Mouse (Mus musculus) frontal cortex, postnatal 10 days (tissue): ENCODE data around the gene Gpr83.
"Not testable (repeated sequence)": the region's sequence is repeated elsewhere in the genome, so short reads cannot be mapped to it uniquely, and the experiment has no call there.

Experiments used
- DNase-seq, 2 experiments: peaks; one replicate each; pipeline ENCODE4 v3.0.0; 2022; ENCODE audit warnings: low spot score in 2 of 2, mixed read lengths in 1 of 2

The Gpr83 gene

GRCm38 (mm10) chr9:14868326-14868725 is 8.3 kb downstream of the Gpr83 start:
- no peak for DNase-seq

GRCm38 (mm10) chr9:14870377-14870776 is 10.4 kb downstream of the Gpr83 start:
- no peak for DNase-seq

- DNase-seq = no peak
Measured at GRCm38 (mm10) chr9:14870802-14871201, 10.8 kb downstream of the Gpr83 start.

- no peak for DNase-seq
Measured at GRCm38 (mm10) chr9:14871536-14871935, 11.5 kb downstream of the Gpr83 start.

GRCm38 (mm10) chr9:14872181-14872930 is 12.3 kb downstream of the Gpr83 start:
- no peak for DNase-seq

- no peak for DNase-seq
Measured at GRCm38 (mm10) chr9:14875743-14876507, 15.9 kb downstream of the Gpr83 start.

- not testable (repeated sequence) for DNase-seq
Measured at GRCm38 (mm10) chr9:14876566-14876965, 16.6 kb downstream of the Gpr83 start.

- no peak for DNase-seq
Measured at GRCm38 (mm10) chr9:14884641-14885040, 24.6 kb downstream of the Gpr83 start.

- no peak for DNase-seq
Measured at GRCm38 (mm10) chr9:14885151-14885550, 25.1 kb downstream of the Gpr83 start.

- no peak for DNase-seq
Measured at GRCm38 (mm10) chr9:14885954-14886353, 25.9 kb downstream of the Gpr83 start.

GRCm38 (mm10) chr9:14887787-14888382 is 27.9 kb downstream of the Gpr83 start:
- no peak for DNase-seq

- no peak for DNase-seq
Measured at GRCm38 (mm10) chr9:14888671-14889070, 28.7 kb downstream of the Gpr83 start.

GRCm38 (mm10) chr9:14890699-14891098 is 30.7 kb downstream of the Gpr83 start:
- DNase-seq = no peak

- DNase-seq = no peak
Measured at GRCm38 (mm10) chr9:14891891-14892290, 31.9 kb downstream of the Gpr83 start.

- no peak for DNase-seq
Measured at GRCm38 (mm10) chr9:14893388-14893787, 33.4 kb downstream of the Gpr83 start.

GRCm38 (mm10) chr9:14894628-14895027 is 34.6 kb downstream of the Gpr83 start:
- no peak for DNase-seq

- no peak for DNase-seq
Measured at GRCm38 (mm10) chr9:14895237-14895835, 35.3 kb downstream of the Gpr83 start.

GRCm38 (mm10) chr9:14897102-14897501 is 37.1 kb downstream of the Gpr83 start:
- no peak for DNase-seq

GRCm38 (mm10) chr9:14901757-14902156 is 41.7 kb downstream of the Gpr83 start:
- no peak for DNase-seq

GRCm38 (mm10) chr9:14902416-14902815 is 42.4 kb downstream of the Gpr83 start:
- no peak for DNase-seq

GRCm38 (mm10) chr9:14903006-14903405 is 43.0 kb downstream of the Gpr83 start:
- no peak for DNase-seq
